Mouse (Mus musculus): ENCODE measurements around the gene Taf3. TPM values are rescaled to one million over a fixed set of nuclear protein-coding genes. Genes with fewer than 3 reads are reported as not detected.

Taf3 gene
- total and polyA plus RNA-seq, 3 experiments, result 8.3 to 20.9 TPM; not detected in 1

DNA sequence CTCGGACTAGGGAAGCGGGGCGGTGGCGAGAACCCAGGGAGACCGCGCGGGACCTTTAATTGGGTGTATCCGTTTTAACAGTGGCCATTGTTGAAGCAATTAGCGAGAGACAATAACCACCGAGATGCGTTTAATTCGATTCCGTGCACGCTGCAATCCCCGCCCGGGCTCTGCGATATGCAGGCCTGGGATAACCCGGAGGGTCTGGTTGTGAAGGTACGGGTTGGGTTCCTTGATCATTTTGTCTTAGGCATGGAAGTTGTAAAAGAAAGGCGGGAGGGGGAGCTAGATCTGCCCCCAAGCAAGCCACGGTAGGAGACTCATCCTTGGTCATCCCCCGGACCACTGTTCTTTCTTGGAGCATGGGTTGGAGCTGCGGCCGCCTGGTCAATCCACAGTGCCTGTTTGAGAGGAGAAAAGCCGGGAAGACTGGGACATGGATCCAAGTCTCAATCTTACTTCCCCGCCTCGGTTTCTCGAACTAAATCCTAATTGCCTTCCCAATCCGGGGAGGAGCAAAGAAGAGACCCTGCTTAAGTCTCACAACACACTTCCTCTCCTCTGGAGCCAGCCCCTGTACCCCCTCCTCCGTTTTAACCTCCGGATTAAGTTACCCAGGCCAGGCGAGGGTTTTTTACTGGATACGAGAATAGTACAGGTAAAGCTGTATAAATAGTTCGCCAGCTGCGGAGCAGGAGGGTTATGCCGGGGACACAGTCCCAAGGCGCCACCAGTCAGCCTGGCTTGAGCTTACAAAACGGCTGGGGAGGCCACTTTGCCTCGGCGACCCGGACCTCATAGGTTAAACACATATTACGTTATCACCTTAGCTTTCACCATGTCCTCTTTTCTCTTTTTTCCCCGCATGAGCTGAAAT lies 165.2 kb downstream of the Taf3 start (continued):
- no peak for TF ChIP-seq EP300 (IDR thresholded peaks at IDR 0.05; ENCODE audit: low read depth in 1 of 2, low read length in 2 of 2)

- no peaks in the 10 kb centered on the region for H3K9me3 ChIP-seq (replicated peaks; ENCODE audit: insufficient read depth, low read length)
- no peak for DNase-seq (ENCODE audit: low read depth, low spot score)
- H3K4me1 ChIP-seq (ENCODE audit: control insufficient read depth in 1 of 2, insufficient read depth in 2 of 2, low read length in 2 of 2), result no peaks in the 10 kb centered on the region; a peak in 1 of 4 replicates
- no peaks in the 10 kb centered on the region for H3K36me3 ChIP-seq (ENCODE audit: control insufficient read depth in 1 of 2, insufficient read depth in 2 of 2, low read length in 2 of 2)
- TF ChIP-seq SMC3 (IDR thresholded peaks at IDR 0.05; ENCODE audit: low read depth, low read length) (no peak), MYC (IDR thresholded peaks at IDR 0.05; ENCODE audit: low read depth, low read length) (no peak), POLR2AphosphoS5 (IDR thresholded peaks at IDR 0.05; ENCODE audit: borderline replicate concordance, low read depth, low read length) (no peak), ZNF384 (IDR thresholded peaks at IDR 0.05; ENCODE audit: low read depth, low read length) (no peak)
- no peak overlapping the region for H3K27ac ChIP-seq (ENCODE audit: control insufficient read depth, low read depth, low read length)
- no peaks in the 10 kb centered on the region for H3K27me3 ChIP-seq (ENCODE audit: control insufficient read depth in 1 of 2, insufficient read depth in 2 of 2, low read length in 2 of 2)
- no peak overlapping the region for H3K9ac ChIP-seq (ENCODE audit: control insufficient read depth, low read depth, low read length, poor library complexity, severe bottlenecking)
- H3K4me3 ChIP-seq (ENCODE audit: control insufficient read depth in 1 of 2, insufficient read depth in 1 of 2, low read depth in 2 of 2, low read length in 2 of 2), result no peak overlapping the region
- no peaks in the 10 kb centered on the region; the same call in 1 of the 2 replicates for H3K79me2 ChIP-seq (ENCODE audit: control insufficient read depth, insufficient read depth, low read length, poor library complexity)
Observed at GRCm38 (mm10) chr2:9882371-9882925, 165.9 kb downstream of the Taf3 start.

DNA sequence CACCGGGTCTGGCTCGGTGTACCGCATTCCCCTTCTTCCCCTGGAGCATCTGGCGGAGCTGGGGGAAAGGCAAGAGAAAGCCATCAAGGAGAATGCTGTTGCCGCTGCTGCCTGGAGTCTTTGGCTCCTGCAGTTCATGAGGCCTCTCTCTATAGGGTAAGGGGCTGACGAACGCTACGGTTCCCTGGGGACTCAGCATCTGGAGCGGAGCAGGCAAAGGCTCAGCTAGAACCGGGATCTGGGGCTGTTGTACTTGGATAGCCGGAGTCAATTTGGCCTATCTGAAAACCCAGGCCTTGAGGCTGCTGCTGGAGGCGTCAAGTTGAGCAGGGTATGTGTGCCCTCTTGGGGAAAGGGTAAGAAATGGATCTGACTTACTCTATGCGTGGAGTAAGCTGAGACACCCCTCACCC lies 166.8 kb downstream of the Taf3 start:
- no peaks in the 10 kb centered on the region for H3K27me3 ChIP-seq (ENCODE audit: control insufficient read depth in 1 of 2, insufficient read depth in 2 of 2, low read length in 2 of 2)
- TF ChIP-seq CTCF (IDR thresholded peaks at IDR 0.05 in 2 of 3, conservative IDR thresholded peaks at IDR 0.05 in 1 of 3; ENCODE audit: control insufficient read depth in 1 of 3, insufficient read depth in 1 of 3, low read depth in 2 of 3, low read length in 3 of 3, poor library complexity in 1 of 3, severe bottlenecking in 1 of 3) (no peak), MEF2A (IDR thresholded peaks at IDR 0.05; ENCODE audit: extremely low read depth, insufficient replicate concordance, low read depth, low read length, poor library complexity, severe bottlenecking) (no peak), USF2 (IDR thresholded peaks at IDR 0.05; ENCODE audit: borderline replicate concordance in 1 of 2, insufficient read depth in 1 of 2, low read depth in 1 of 2, low read length in 2 of 2) (no peak), MXI1 (IDR thresholded peaks at IDR 0.05; ENCODE audit: low read depth, low read length) (no peak), ZC3H11A (IDR thresholded peaks at IDR 0.05; ENCODE audit: low read depth, low read length) (no peak), JUND (IDR thresholded peaks at IDR 0.05; ENCODE audit: low read depth, low read length) (no peak), ZMIZ1 (IDR thresholded peaks at IDR 0.05; ENCODE audit: low read depth, low read length) (no peak), CHD1 (IDR thresholded peaks at IDR 0.05; ENCODE audit: low read depth, low read length) (no peak), ELF1 (IDR thresholded peaks at IDR 0.05; ENCODE audit: low read depth, low read length) (no peak), TBP (IDR thresholded peaks at IDR 0.05; ENCODE audit: low read depth, low read length) (no peak), SMC3 (IDR thresholded peaks at IDR 0.05; ENCODE audit: low read depth, low read length) (no peak), HCFC1 (IDR thresholded peaks at IDR 0.05; ENCODE audit: low read depth, low read length) (no peak), ZKSCAN1 (IDR thresholded peaks at IDR 0.05; ENCODE audit: low read depth, low read length) (no peak), BHLHE40 (IDR thresholded peaks at IDR 0.05; ENCODE audit: borderline replicate concordance, low read depth, low read length) (no peak), ETS1 (IDR thresholded peaks at IDR 0.05; ENCODE audit: low read depth, low read length) (no peak)
- H3K79me2 ChIP-seq (ENCODE audit: control insufficient read depth, insufficient read depth, low read length, poor library complexity), result no peaks in the 10 kb centered on the region; the same call in 1 of the 2 replicates
- no peaks in the 10 kb centered on the region for H3K9me3 ChIP-seq (replicated peaks; ENCODE audit: insufficient read depth, low read length)
- H3K4me1 ChIP-seq (ENCODE audit: control insufficient read depth in 1 of 2, insufficient read depth in 2 of 2, low read length in 2 of 2), result no peaks in the 10 kb centered on the region; a peak in 1 of 4 replicates
- no peaks in the 10 kb centered on the region for H3K36me3 ChIP-seq (ENCODE audit: control insufficient read depth in 1 of 2, insufficient read depth in 2 of 2, low read length in 2 of 2)
- no peak for DNase-seq (ENCODE audit: low read depth, low spot score)
- H3K4me3 ChIP-seq (ENCODE audit: control insufficient read depth in 1 of 2, insufficient read depth in 1 of 2, low read depth in 2 of 2, low read length in 2 of 2), result no peak overlapping the region
- H3K27ac ChIP-seq (ENCODE audit: control insufficient read depth, low read depth, low read length), result no peak overlapping the region
- H3K9ac ChIP-seq (ENCODE audit: control insufficient read depth, low read depth, low read length, poor library complexity, severe bottlenecking), result no peak overlapping the region

Data from MEL (cell line).